Mouse (Mus musculus) heart, embryonic 12.5 days (tissue): ENCODE data around the gene Slc15a2. TPM values are rescaled to one million over a fixed set of nuclear protein-coding genes. Genes with fewer than 3 reads are reported as not detected.

ENCODE experiments used
- ATAC-seq: fragments of 200-750 bp; cut with Nextera tagmentation; 2 replicates; pipeline ENCODE4 v1.8.0; 2017; ENCODE audit warnings: moderate TSS enrichment, moderate library complexity; ENCODE audit not compliant: insufficient number of reproducible peaks, low FRiP score
- H3K27ac ChIP-seq: fragments of 300-500 bp; sonication (generic); 2 replicates; pipeline ENCODE4 v1.5.1; 2016; ENCODE audit warnings: mild to moderate bottlenecking, moderate library complexity; ENCODE audit not compliant: poor library complexity, severe bottlenecking
- H3K27me3 ChIP-seq: fragments of 300-500 bp; sonication (generic); replicated peaks from 2 replicates; pipeline ENCODE4 v1.6.1; 2016; ENCODE audit warnings: mild to moderate bottlenecking, moderate library complexity
- H3K36me3 ChIP-seq: fragments of 300-500 bp; sonication (generic); 2 replicates; pipeline ENCODE4 v1.6.1; 2016; ENCODE audit warnings: mild to moderate bottlenecking, moderate library complexity
- H3K4me1 ChIP-seq: fragments of 300-500 bp; sonication (generic); replicated peaks from 2 replicates; pipeline ENCODE4 v1.6.1; 2016; ENCODE audit warnings: mild to moderate bottlenecking
- H3K4me2 ChIP-seq: fragments of 300-500 bp; sonication (generic); 2 replicates; pipeline ENCODE4 v1.6.1; 2016; ENCODE audit warnings: mild to moderate bottlenecking, moderate library complexity
- H3K4me3 ChIP-seq: fragments of 300-500 bp; sonication (generic); 2 replicates; pipeline ENCODE4 v1.5.1; 2016; ENCODE audit warnings: mild to moderate bottlenecking
- H3K9ac ChIP-seq: fragments of 300-500 bp; sonication (generic); 2 replicates; pipeline ENCODE4 v1.6.1; 2016; ENCODE audit warnings: mild to moderate bottlenecking, moderate library complexity
- H3K9me3 ChIP-seq: fragments of 300-500 bp; sonication (generic); replicated peaks from 2 replicates; pipeline ENCODE4 v1.6.1; 2016; ENCODE audit warnings: mild to moderate bottlenecking, moderate library complexity
- WGBS: fragments of 180-500 bp; shearing (Covaris S2); methylation state at CpG from one replicate; pipeline ENCODE4 v1.1.7; 2016; 5-methylcytosine and 5-hydroxymethylcytosine counted together
- polyA plus RNA-seq: library from polyadenylated mRNA; unstranded; fragments of >200 nt; fragmentation: Nextera tagmentation; extraction: Ambion mirVana; gene quantifications from 2 replicates; pipeline ENCODE4 v1.2.1, GENCODE M21; 2016

Slc15a2 gene
- polyA plus RNA-seq = 0.92 and 1.4 TPM in 2 replicates

DNA sequence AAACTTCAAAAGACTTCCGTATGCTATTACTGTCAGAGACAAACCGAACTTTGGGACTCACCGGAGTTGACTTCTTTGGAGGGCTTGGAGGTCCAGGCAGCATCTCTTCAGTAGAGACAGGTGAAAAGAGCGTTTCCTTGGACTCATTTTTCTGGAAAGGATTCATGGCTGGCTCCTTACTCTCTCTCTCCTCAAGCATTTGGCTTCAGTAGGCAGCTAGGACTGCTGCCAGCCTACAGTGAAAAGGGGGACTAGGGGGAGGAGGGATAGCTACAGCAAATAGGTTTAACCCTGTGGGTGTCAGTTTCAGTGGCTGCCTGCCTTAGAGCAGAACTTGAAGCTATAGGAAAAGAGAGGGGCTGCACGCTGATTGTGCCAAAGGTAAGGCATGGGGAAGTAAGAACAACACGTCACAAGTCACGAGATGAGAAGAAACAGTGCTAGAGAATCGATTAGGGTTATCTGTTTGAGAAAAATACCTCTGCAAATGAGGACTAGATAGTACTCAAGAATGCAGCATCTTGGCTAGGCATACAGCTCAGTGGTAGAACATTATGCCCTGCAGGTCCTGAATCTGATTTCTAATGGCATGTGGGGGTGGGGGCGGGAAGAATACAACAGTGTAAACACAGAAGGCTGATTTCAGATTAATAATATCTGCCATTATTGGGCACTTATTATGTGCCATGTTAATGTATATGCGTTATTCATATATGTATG lies at the start of gene Slc15a2:
TSS of gene Slc15a2 (minus strand) at position 369 of the 720 bp plus-strand sequence.
- no peak within 1 kb of the TSS for H3K4me3 ChIP-seq
- no peak within 1 kb of the TSS for H3K4me2 ChIP-seq
- H3K9ac ChIP-seq = no peak within 1 kb of the TSS
- no peaks in the 10 kb centered on the region for H3K36me3 ChIP-seq
- WGBS = 61% methylated on average over 10 of the region's 10 CpGs
- H3K27ac ChIP-seq = no peak within 1 kb of the TSS
- no peak for ATAC-seq
- H3K27me3 ChIP-seq = no peaks in the 10 kb centered on the region
- H3K4me1 ChIP-seq = no peaks in the 10 kb centered on the region
- no peaks in the 10 kb centered on the region for H3K9me3 ChIP-seq

DNA sequence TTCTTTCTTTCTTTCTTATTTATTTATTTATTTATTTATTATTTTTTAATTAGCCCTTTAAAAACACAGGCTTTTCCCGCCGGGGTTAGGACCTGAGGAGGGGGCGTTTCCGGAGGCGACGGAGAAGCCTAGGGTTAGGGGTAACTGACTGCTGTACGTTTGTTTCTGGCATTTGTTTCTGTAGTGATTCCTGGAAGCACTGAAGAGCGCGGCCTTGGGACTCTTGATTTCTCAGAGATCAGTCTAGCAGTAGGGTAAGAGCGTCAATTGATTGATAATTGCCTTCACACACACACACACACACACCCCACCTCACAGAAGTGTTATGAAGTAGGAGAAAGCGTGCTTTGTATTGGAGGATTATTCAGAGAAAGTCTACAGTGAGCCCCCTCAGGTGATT lies 44.1 kb upstream of the Slc15a2 start:
- no peaks in the 10 kb centered on the region for H3K36me3 ChIP-seq
- H3K9ac ChIP-seq = peak overlapping the region; percentile 90
- ATAC-seq = no peak
- 8% methylated on average over 11 of the region's 11 CpGs for WGBS
- H3K4me2 ChIP-seq = peak overlapping the region; percentile 97
- H3K4me1 ChIP-seq = peaks cover 9% of the 10 kb centered on the region
- H3K9me3 ChIP-seq = no peaks in the 10 kb centered on the region
- no peak overlapping the region for H3K27ac ChIP-seq
- H3K4me3 ChIP-seq = peak overlapping the region; percentile 89
- 0 out of 2 replicates have a peak, but pooled peaks cover 2% of the 10 kb centered on the region for H3K27me3 ChIP-seq

DNA sequence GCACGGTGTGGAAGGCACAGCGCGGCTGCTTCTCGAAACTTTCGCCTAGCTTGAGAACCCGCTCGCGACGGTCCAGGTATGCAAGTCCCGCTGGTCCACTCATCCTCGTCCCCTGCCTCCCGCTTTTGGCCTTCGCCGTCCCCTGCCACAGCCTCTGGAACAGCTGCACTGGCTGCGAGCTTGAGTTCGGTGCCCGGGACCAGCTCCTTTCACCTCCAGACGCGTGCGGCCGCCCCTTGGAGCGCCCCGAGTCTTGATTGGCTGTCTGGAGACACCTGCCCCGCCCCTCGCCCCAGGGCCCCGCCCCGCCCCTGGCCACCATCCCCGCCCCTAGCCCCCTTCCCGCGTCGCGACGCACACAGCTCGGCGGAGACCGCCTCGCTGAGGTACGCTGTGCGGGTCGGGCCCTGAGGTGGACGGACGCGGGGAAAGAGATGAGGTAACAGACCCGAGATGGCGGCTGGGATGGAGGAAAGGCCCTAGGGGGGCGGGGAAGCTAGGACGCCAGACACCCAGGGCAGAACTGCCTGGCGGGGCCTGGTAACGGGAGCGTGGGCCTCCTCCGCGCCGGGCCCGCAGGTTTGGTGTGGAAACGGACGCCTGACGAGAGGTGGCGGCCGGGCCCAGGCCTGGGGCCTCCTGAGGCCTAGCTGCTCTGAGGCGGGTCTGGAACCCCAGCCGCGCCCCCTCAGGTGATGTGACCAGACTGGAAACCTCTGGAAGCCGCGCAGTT lies 43.5 kb upstream of the Slc15a2 start, which contains the start of gene Iqcb1:
TSS of gene Iqcb1 (plus strand) at position 332 of the 733 bp plus-strand sequence.
- Histone ChIP-seq H3K4me2 (peak within 1 kb of the TSS; percentile 97), H3K27me3 (0 out of 2 replicates have a peak, but pooled peaks cover 2% of the 10 kb centered on the region), H3K36me3 (no peaks in the 10 kb centered on the region), H3K9me3 (no peaks in the 10 kb centered on the region), H3K4me3 (peak within 1 kb of the TSS; percentile 89), H3K4me1 (peaks cover 9% of the 10 kb centered on the region), H3K27ac (no peak within 1 kb of the TSS), H3K9ac (peak within 1 kb of the TSS; percentile 90)
- WGBS = under 1% methylated on average over 63 of the region's 64 CpGs
- peak; percentile 100 for ATAC-seq

DNA sequence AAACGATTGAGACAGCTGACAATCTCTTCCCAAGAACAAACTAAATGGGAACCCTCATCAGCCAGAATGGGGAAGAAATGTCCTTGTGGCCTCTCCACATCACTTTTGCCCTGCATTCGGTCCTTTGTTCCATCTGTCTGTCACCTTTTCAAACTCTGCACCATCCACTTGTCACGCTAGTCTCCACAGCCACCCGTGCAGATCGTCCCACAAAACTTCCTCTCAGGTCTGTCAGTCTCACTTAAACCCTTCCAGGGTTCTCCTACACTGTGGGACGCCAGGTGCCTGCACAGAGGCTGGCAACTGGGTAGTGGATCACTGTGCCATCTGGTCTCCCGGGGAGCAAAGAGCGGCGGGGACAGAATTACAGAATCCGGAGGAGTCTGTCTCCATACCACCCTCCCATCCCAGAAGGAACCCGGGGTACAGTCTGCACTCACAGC lies 42.9 kb upstream of the Slc15a2 start:
- H3K4me2 ChIP-seq = peak overlapping the region; percentile 97
- H3K36me3 ChIP-seq = no peaks in the 10 kb centered on the region
- H3K4me3 ChIP-seq = peak overlapping the region; percentile 89
- no peak overlapping the region for H3K27ac ChIP-seq
- ATAC-seq = peak; percentile 28; the same call in 1 of the 2 replicates
- 4% methylated on average over 11 of the region's 11 CpGs for WGBS
- peak overlapping the region; percentile 90 for H3K9ac ChIP-seq
- 0 out of 2 replicates have a peak, but pooled peaks cover 2% of the 10 kb centered on the region for H3K27me3 ChIP-seq
- peaks cover 9% of the 10 kb centered on the region for H3K4me1 ChIP-seq
- H3K9me3 ChIP-seq = no peaks in the 10 kb centered on the region

DNA sequence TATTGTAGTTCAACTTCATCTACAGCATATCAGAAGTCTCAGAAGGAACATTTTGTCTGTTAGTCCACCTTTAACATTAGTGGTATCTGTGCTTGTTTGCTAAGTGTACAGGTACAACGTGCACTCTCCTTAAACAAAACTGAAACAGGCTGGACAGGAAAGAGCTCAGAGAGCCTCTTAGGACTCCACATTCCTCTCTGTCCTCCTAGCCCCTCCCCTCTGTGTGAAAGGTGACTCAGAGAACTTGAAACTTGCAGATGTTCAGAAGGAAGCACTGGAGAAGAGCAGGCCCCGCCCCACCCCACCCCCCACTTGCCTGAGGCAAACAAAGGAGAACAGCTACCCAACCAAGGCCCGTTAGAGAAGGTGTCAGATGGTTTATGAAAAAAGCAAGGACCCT lies 36.7 kb upstream of the Slc15a2 start:
- Histone ChIP-seq H3K9ac (no peak overlapping the region), H3K4me1 (peaks cover 6% of the 10 kb centered on the region; the same call in 1 of the 2 replicates), H3K4me3 (no peak overlapping the region), H3K27me3 (no peaks in the 10 kb centered on the region), H3K36me3 (no peaks in the 10 kb centered on the region), H3K9me3 (no peaks in the 10 kb centered on the region), H3K27ac (no peak overlapping the region), H3K4me2 (no peak overlapping the region)
- 10% methylated on average over 3 of the region's 3 CpGs for WGBS
- no peak for ATAC-seq

DNA sequence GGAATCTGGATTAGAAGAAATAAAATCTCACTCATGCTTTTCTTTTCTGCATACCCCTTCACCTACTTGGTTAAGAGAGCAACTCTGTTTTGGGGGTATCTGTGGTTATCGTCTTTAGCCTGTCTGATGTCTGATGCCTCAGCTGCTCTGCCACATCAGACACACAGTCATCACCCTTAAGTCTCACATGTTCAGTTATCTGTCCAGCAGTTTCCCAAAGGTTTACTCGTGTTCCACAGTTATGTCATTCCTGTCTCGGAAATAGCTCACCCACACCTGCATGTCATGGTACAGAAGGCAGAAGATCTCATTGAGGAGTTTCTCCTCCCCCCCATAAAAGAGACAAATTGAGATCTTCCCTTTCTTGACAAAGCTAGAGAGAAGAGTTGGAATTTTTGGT lies 36.0 kb upstream of the Slc15a2 start:
- H3K9me3 ChIP-seq = no peaks in the 10 kb centered on the region
- peaks cover 6% of the 10 kb centered on the region; the same call in 1 of the 2 replicates for H3K4me1 ChIP-seq
- H3K9ac ChIP-seq = no peak overlapping the region
- 51% methylated on average over 3 of the region's 3 CpGs for WGBS
- no peaks in the 10 kb centered on the region for H3K36me3 ChIP-seq
- H3K27me3 ChIP-seq = no peaks in the 10 kb centered on the region
- H3K4me2 ChIP-seq = no peak overlapping the region
- H3K27ac ChIP-seq = no peak overlapping the region
- H3K4me3 ChIP-seq = no peak overlapping the region
- no peak for ATAC-seq

DNA sequence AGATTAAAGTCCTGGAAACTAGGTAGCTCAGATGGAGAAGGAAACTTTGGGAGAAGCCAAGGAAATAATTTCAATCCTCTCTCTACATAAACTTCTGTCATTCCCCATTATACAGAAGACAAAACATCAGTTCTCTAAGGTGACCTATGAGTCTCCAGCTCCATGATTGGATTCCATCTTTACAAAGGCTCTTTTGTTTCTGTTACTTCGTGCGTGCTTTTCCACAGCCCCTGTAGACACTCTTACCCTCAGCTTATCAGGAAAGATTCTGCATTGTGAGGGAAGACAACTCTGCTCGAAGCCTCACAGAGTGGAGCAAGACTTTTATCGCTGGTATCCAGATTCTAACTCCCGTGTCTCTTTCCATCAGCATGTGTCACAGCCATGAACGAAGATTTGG lies 35.3 kb upstream of the Slc15a2 start:
- Histone ChIP-seq H3K27ac (no peak overlapping the region), H3K4me3 (no peak overlapping the region), H3K27me3 (no peaks in the 10 kb centered on the region), H3K9me3 (no peaks in the 10 kb centered on the region), H3K4me1 (peaks cover 6% of the 10 kb centered on the region; the same call in 1 of the 2 replicates), H3K36me3 (no peaks in the 10 kb centered on the region), H3K9ac (no peak overlapping the region), H3K4me2 (no peak overlapping the region)
- 68% methylated on average over 6 of the region's 6 CpGs for WGBS
- ATAC-seq = no peak

DNA sequence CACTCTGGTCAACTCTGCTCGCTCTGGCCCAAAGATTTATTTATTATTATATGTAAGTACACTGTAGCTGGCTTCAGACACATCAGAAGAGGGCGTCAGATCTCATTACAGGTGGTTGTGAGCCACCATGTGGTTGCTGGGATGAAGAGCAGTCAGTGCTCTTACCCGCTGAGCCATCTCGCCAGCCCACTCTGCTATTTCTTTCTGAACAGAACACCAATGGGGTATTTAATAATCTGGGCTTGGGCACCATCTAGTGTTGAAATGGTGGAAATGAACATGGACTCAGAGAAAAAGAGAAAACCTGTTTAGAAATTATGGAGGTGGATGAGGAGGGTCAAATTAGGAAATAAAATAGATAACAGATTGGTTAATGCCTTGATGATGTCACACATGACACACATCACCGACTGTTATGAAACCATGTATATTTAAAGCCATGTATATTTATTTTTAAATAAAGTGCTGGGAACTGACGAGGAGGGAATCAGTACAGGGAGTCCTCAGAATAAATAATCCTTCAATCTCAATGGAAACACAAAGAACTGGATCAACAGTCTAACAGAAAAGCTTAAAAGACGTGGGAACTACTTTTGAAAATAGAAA lies 32.7 kb upstream of the Slc15a2 start:
- ATAC-seq = peak; percentile 77

DNA sequence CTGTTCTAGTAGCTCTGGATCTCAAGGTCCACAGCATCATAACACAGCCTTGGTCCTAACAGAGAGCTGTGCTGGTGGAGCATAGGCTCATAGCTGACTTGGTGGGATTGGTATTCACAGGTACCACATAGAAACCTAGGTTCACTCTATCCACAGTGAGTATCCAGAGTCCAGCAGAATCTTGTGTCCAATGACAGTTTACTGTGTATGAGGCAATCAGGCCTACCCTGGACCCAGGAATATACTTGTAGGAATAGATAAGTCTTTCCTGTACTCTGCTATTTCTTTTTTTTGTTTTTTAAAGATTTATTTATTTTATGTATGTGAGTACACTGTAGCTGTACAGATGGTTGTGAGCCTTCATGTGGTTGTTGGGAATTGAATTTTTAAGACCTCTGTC lies 32.2 kb upstream of the Slc15a2 start:
- no peaks in the 10 kb centered on the region for H3K36me3 ChIP-seq
- H3K4me3 ChIP-seq = no peak overlapping the region
- H3K27me3 ChIP-seq = no peaks in the 10 kb centered on the region
- H3K4me2 ChIP-seq = no peak overlapping the region
- H3K9ac ChIP-seq = no peak overlapping the region
- H3K4me1 ChIP-seq = peaks cover 6% of the 10 kb centered on the region; the same call in 1 of the 2 replicates
- no peak; the same call in 1 of the 2 replicates for ATAC-seq
- H3K27ac ChIP-seq = no peak overlapping the region
- no peaks in the 10 kb centered on the region for H3K9me3 ChIP-seq

More for the DNA sequence above, 32.7 kb upstream of the Slc15a2 start:
- Histone ChIP-seq H3K9me3 (no peaks in the 10 kb centered on the region), H3K9ac (no peak overlapping the region), H3K36me3 (no peaks in the 10 kb centered on the region), H3K4me3 (no peak overlapping the region), H3K4me1 (peaks cover 6% of the 10 kb centered on the region; the same call in 1 of the 2 replicates), H3K27ac (no peak overlapping the region), H3K27me3 (no peaks in the 10 kb centered on the region), H3K4me2 (no peak overlapping the region)
- WGBS = 18% methylated on average over 7 of the region's 7 CpGs

DNA sequence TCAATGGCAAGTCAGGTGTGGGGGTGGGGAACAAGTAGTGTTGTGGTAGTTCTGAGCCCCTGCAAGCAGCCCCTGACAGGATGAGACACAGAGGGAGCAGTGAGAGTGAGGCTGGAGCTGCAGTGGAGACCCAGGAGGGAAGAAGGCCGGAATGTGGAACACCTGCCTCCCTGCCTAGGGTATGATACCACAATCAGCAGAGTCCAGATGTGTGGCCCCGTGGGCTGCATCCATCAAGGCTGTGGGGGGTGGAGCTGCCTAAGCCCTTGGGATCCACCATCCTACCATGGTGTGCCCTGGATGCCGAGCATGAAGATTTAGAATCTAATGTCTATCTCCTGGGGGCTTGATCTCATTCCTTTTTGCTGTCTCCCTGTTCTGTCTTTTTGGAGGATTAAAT lies 28.9 kb upstream of the Slc15a2 start:
- no peaks in the 10 kb centered on the region for H3K36me3 ChIP-seq
- H3K27me3 ChIP-seq = no peaks in the 10 kb centered on the region
- no peaks in the 10 kb centered on the region for H3K4me1 ChIP-seq
- no peak overlapping the region for H3K4me2 ChIP-seq
- H3K27ac ChIP-seq = no peak overlapping the region
- WGBS = 58% methylated on average over 3 of the region's 3 CpGs
- H3K9me3 ChIP-seq = no peaks in the 10 kb centered on the region
- no peak for ATAC-seq
- no peak overlapping the region for H3K9ac ChIP-seq
- H3K4me3 ChIP-seq = no peak overlapping the region

DNA sequence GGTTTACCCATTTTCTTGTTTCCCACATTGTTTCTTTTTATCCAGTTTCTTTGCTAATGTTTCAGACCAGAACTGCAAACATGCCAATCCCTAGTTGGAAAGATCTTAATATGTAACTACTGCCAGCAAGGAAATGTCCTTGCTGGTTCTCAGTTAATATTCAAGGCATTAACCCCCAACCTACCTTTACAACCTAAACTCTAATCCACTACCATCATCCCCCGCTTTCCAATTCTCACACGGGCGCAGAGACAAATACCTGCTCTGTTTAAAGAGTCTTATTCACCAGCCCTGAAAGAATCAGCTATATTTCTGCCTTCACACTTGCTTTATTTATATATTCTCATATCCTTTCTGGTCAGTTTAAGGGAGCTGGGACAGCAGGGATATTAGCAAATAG lies 23.9 kb upstream of the Slc15a2 start:
- no peaks in the 10 kb centered on the region for H3K36me3 ChIP-seq
- H3K27me3 ChIP-seq = no peaks in the 10 kb centered on the region
- H3K4me3 ChIP-seq = no peak overlapping the region
- no peak for ATAC-seq
- no peak overlapping the region for H3K27ac ChIP-seq
- no peak overlapping the region for H3K9ac ChIP-seq
- H3K4me2 ChIP-seq = no peak overlapping the region
- 73% methylated on average over 3 of the region's 3 CpGs for WGBS
- H3K4me1 ChIP-seq = no peaks in the 10 kb centered on the region
- no peaks in the 10 kb centered on the region for H3K9me3 ChIP-seq
